Mouse (Mus musculus) ES-E14 (cell line): Measurements from ENCODE around the gene Gm39566.

Experiments
- CHD2 ChIP-seq: IDR thresholded peaks from 2 replicates; pipeline ENCODE4 v1.6.1; 2014; ENCODE audit warnings: mild to moderate bottlenecking, low read depth, low read length, inconsistent platforms
- HCFC1 ChIP-seq: IDR thresholded peaks from 2 replicates; pipeline ENCODE4 v1.6.1; 2012; ENCODE audit warnings: low read length, inconsistent platforms, borderline replicate concordance; ENCODE audit not compliant: insufficient read depth
- MAFK ChIP-seq: IDR thresholded peaks from 2 replicates; pipeline ENCODE4 v1.6.1; 2014; ENCODE audit warnings: mild to moderate bottlenecking, low read depth, low read length, inconsistent platforms; ENCODE audit not compliant: insufficient read depth
- ZC3H11A ChIP-seq: IDR thresholded peaks from 2 replicates; pipeline ENCODE4 v1.6.1; 2012; ENCODE audit warnings: low read depth, mild to moderate bottlenecking, inconsistent platforms, low read length, borderline replicate concordance
- ZNF384 ChIP-seq: IDR thresholded peaks from 2 replicates; pipeline ENCODE4 v1.6.1; 2012; ENCODE audit warnings: low read depth, low read length, inconsistent platforms

- TF ChIP-seq CHD2 (no peak), ZC3H11A (no peak), HCFC1 (no peak), MAFK (no peak), ZNF384 (no peak)
Measured at GRCm38 (mm10) chr11:69795983-69796435, 19.1 kb downstream of the Gm39566 start.
